Mouse (Mus musculus) heart, embryonic 12.5 days (tissue): Measurements from ENCODE around the gene Rpl32. TPM values are rescaled to one million over a fixed set of nuclear protein-coding genes. Genes with fewer than 3 reads are reported as not detected.
A peak's percentile ranks its signal among the peaks of the same experiment; 100 is the strongest.

Experiments used
- ATAC-seq: fragments of 200-750 bp; cut with Nextera tagmentation; 2 replicates; pipeline ENCODE4 v1.8.0; 2017; ENCODE audit warnings: moderate TSS enrichment, moderate library complexity; ENCODE audit not compliant: insufficient number of reproducible peaks, low FRiP score
- H3K27ac ChIP-seq: fragments of 300-500 bp; sonication (generic); 2 replicates; pipeline ENCODE4 v1.5.1; 2016; ENCODE audit warnings: mild to moderate bottlenecking, moderate library complexity; ENCODE audit not compliant: poor library complexity, severe bottlenecking
- H3K27me3 ChIP-seq: fragments of 300-500 bp; sonication (generic); replicated peaks from 2 replicates; pipeline ENCODE4 v1.6.1; 2016; ENCODE audit warnings: mild to moderate bottlenecking, moderate library complexity
- H3K36me3 ChIP-seq: fragments of 300-500 bp; sonication (generic); 2 replicates; pipeline ENCODE4 v1.6.1; 2016; ENCODE audit warnings: mild to moderate bottlenecking, moderate library complexity
- H3K4me1 ChIP-seq: fragments of 300-500 bp; sonication (generic); replicated peaks from 2 replicates; pipeline ENCODE4 v1.6.1; 2016; ENCODE audit warnings: mild to moderate bottlenecking
- H3K4me2 ChIP-seq: fragments of 300-500 bp; sonication (generic); 2 replicates; pipeline ENCODE4 v1.6.1; 2016; ENCODE audit warnings: mild to moderate bottlenecking, moderate library complexity
- H3K4me3 ChIP-seq: fragments of 300-500 bp; sonication (generic); 2 replicates; pipeline ENCODE4 v1.5.1; 2016; ENCODE audit warnings: mild to moderate bottlenecking
- H3K9ac ChIP-seq: fragments of 300-500 bp; sonication (generic); 2 replicates; pipeline ENCODE4 v1.6.1; 2016; ENCODE audit warnings: mild to moderate bottlenecking, moderate library complexity
- H3K9me3 ChIP-seq: fragments of 300-500 bp; sonication (generic); replicated peaks from 2 replicates; pipeline ENCODE4 v1.6.1; 2016; ENCODE audit warnings: mild to moderate bottlenecking, moderate library complexity
- WGBS: fragments of 180-500 bp; shearing (Covaris S2); methylation state at CpG from one replicate; pipeline ENCODE4 v1.1.7; 2016; 5-methylcytosine and 5-hydroxymethylcytosine counted together
- microRNA-seq: library from miRNA; unstranded; fragments of <30 nt; microRNA quantifications from one replicate; pipeline ENCODE4, GENCODE M21; 2017
- polyA plus RNA-seq: library from polyadenylated mRNA; unstranded; fragments of >200 nt; fragmentation: Nextera tagmentation; extraction: Ambion mirVana; gene quantifications from 2 replicates; pipeline ENCODE4 v1.2.1, GENCODE M21; 2016

Rpl32 gene
- polyA plus RNA-seq, 1 experiment from 2014 or later, result 1,429 TPM

- H3K9ac ChIP-seq, result peak within 1 kb of the TSS; percentile 18; the same call in 1 of the 2 replicates
- peaks cover 49% of the 10 kb centered on the region for H3K4me1 ChIP-seq
- 0 out of 2 replicates have a peak within 1 kb of the TSS, but pooled peaks have one; percentile 2 for H3K4me3 ChIP-seq
Measured at GRCm38 (mm10) chr6:115761995-115762756, 46.4 kb downstream of the Rpl32 start, which contains the start of gene Tmem40. Gene Tmem40 (minus strand): TSS chr6:115762410.

GRCm38 (mm10) chr6:115760982-115761381 is 47.6 kb downstream of the Rpl32 start:
- WGBS, result 36% methylated on average over 4 of the region's 4 CpGs
- ATAC-seq, result no peak
- no peak overlapping the region for H3K27ac ChIP-seq
- H3K27me3 ChIP-seq, result no peaks in the 10 kb centered on the region
- no peak overlapping the region for H3K4me3 ChIP-seq
- no peaks in the 10 kb centered on the region for H3K36me3 ChIP-seq
- H3K4me2 ChIP-seq, result no peak overlapping the region
- no peaks in the 10 kb centered on the region for H3K9me3 ChIP-seq
- no peak overlapping the region for H3K9ac ChIP-seq
- peaks cover 50% of the 10 kb centered on the region for H3K4me1 ChIP-seq

More at GRCm38 (mm10) chr6:115761995-115762756, 46.4 kb downstream of the Rpl32 start, which contains the start of gene Tmem40:
- ATAC-seq, result no peak
- no peaks in the 10 kb centered on the region for H3K27me3 ChIP-seq
- H3K4me2 ChIP-seq, result peak within 1 kb of the TSS; percentile 48
- H3K36me3 ChIP-seq, result no peaks in the 10 kb centered on the region
- H3K27ac ChIP-seq, result peak within 1 kb of the TSS; percentile 60
- H3K9me3 ChIP-seq, result no peaks in the 10 kb centered on the region
- 3% methylated on average over 9 of the region's 9 CpGs for WGBS

GRCm38 (mm10) chr6:115760137-115760536 is 48.4 kb downstream of the Rpl32 start:
- Histone ChIP-seq H3K4me2 (no peak overlapping the region), H3K4me3 (no peak overlapping the region), H3K27me3 (no peaks in the 10 kb centered on the region), H3K27ac (no peak overlapping the region), H3K4me1 (peaks cover 57% of the 10 kb centered on the region), H3K9me3 (no peaks in the 10 kb centered on the region), H3K9ac (no peak overlapping the region), H3K36me3 (no peaks in the 10 kb centered on the region)
- no peak for ATAC-seq
- WGBS, result 89% methylated on average over 4 of the region's 4 CpGs

GRCm38 (mm10) chr6:115759461-115759860 is 49.1 kb downstream of the Rpl32 start:
- H3K9me3 ChIP-seq, result no peaks in the 10 kb centered on the region
- no peak overlapping the region for H3K4me3 ChIP-seq
- no peak overlapping the region for H3K27ac ChIP-seq
- no peak overlapping the region for H3K4me2 ChIP-seq
- no peak overlapping the region for H3K9ac ChIP-seq
- WGBS, result 45% methylated on average over 5 of the region's 5 CpGs
- peaks cover 53% of the 10 kb centered on the region for H3K4me1 ChIP-seq
- no peak for ATAC-seq
- H3K36me3 ChIP-seq, result no peaks in the 10 kb centered on the region
- no peaks in the 10 kb centered on the region for H3K27me3 ChIP-seq

GRCm38 (mm10) chr6:115758981-115759435 is 49.5 kb downstream of the Rpl32 start:
- WGBS, result 52% methylated on average over 9 of the region's 9 CpGs
- Histone ChIP-seq H3K4me1 (peaks cover 50% of the 10 kb centered on the region), H3K9me3 (no peaks in the 10 kb centered on the region), H3K4me3 (no peak overlapping the region), H3K4me2 (no peak overlapping the region), H3K36me3 (no peaks in the 10 kb centered on the region), H3K27me3 (no peaks in the 10 kb centered on the region), H3K27ac (no peak overlapping the region), H3K9ac (no peak overlapping the region)
- 0 out of 2 replicates have a peak, but pooled peaks have one; percentile 20 for ATAC-seq

- Histone ChIP-seq H3K27ac (no peak overlapping the region), H3K4me3 (no peak overlapping the region), H3K4me2 (no peak overlapping the region), H3K9me3 (no peaks in the 10 kb centered on the region), H3K36me3 (no peaks in the 10 kb centered on the region), H3K27me3 (no peaks in the 10 kb centered on the region), H3K4me1 (peaks cover 18% of the 10 kb centered on the region), H3K9ac (no peak overlapping the region)
- peak; percentile 34; the same call in 1 of the 2 replicates for ATAC-seq
- 38% methylated on average over 7 of the region's 7 CpGs for WGBS
Measured at GRCm38 (mm10) chr6:115755536-115755935, 53.0 kb downstream of the Rpl32 start.

Small RNA genes lying within 50 kb of the gene (microRNA-seq; reads per million reads assigned to microRNA genes)
- gene Mir7660, result 0.71 reads per million

Other genes with a start within 250 kb of the Rpl32 start
- gene Mkrn2os, start 216.2 kb downstream of the Rpl32 start, polyA plus RNA-seq, result 0.33 TPM in 1 of 2 replicates, not detected in the other
- 21.6 and 21.8 TPM in 2 replicates for gene Mkrn2, start 206.8 kb downstream of the Rpl32 start, polyA plus RNA-seq
- 109 TPM in 2 replicates for gene Raf1, start 132.1 kb downstream of the Rpl32 start, polyA plus RNA-seq
- 2.6 and 3.2 TPM in 2 replicates for gene Tmem40, start 46.3 kb downstream of the Rpl32 start, polyA plus RNA-seq
- gene Cand2, start 34.2 kb downstream of the Rpl32 start, polyA plus RNA-seq, result 71.6 and 73.7 TPM in 2 replicates
- 0.54 and 0.83 TPM in 2 replicates for gene Efcab12, start 29.7 kb upstream of the Rpl32 start, polyA plus RNA-seq
- gene Mbd4, start 44.6 kb upstream of the Rpl32 start, polyA plus RNA-seq, result 11.0 and 14.2 TPM in 2 replicates
- 22.7 and 24.5 TPM in 2 replicates for gene Ift122, start 44.7 kb upstream of the Rpl32 start, polyA plus RNA-seq
- gene Rho, start 123.0 kb upstream of the Rpl32 start, polyA plus RNA-seq, result 0.13 TPM in 1 of 2 replicates, not detected in the other
- not detected in 2 replicates for gene H1foo, start 136.2 kb upstream of the Rpl32 start, polyA plus RNA-seq
- gene Plxnd1, start 186.3 kb upstream of the Rpl32 start, polyA plus RNA-seq, result 60.8 and 80.5 TPM in 2 replicates